8 mouse cellular contexts compared by ENCODE assay signal in the genomic region with DNA sequence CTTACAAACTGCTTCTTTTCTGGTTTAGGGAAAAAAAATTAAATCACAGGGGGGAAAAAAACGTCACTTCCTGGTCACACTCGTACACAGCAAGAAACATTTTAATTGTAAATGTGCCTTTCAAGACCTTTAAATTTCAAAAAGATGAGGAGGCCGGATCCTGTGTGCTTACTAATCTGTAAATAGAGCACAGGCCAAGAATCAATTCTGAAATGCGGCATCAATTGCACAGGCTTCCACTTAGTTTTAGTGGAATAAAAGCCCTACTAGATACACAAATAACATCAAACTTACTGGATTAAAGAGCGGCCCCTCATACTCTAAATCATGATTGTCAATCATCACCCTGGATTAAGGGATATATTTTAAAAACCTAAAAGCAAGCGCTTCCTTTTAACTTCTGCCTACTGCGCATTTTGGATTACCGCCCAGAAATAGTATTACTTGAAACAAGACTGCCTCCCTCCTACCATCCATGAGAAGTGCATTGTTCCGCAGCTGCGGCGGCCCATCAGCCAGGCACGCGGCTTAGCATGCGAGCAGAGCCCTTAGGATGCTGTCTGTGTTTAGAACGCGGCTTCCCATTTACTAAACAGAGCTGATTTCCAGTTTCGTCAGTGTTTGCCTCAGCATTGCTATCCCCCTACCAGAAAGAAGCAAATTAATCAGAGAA.
DNase-seq lines count a peak whose midpoint lies in the region; ATAC-seq and TF ChIP-seq lines count a peak whose summit lies in the region.

No protein-coding gene starts in this region.

- peak overlapping the region; percentile 46; the same call in 1 of the 2 replicates for H3K9ac ChIP-seq in hindbrain, embryonic 13.5 days
- H3K9ac ChIP-seq in lung, postnatal 0 days (replicated peaks; ENCODE audit: low read depth): no peak overlapping the region

- WGBS in hindbrain, embryonic 13.5 days: 14% methylated on average over 17 of the region's 17 CpGs
- WGBS in lung, postnatal 0 days: 15% methylated on average over 17 of the region's 17 CpGs

- H3K36me3 ChIP-seq in hindbrain, embryonic 13.5 days: no peaks in the 10 kb centered on the region
- H3K36me3 ChIP-seq in lung, postnatal 0 days (ENCODE audit: insufficient read depth, low read length): no peaks in the 10 kb centered on the region

- ATAC-seq in hindbrain, embryonic 13.5 days (ENCODE audit: low FRiP score): peak; percentile 95
- ATAC-seq in lung, postnatal 0 days: peak; percentile 76
- ATAC-seq in activated CD4-positive, CD25-positive, alpha-beta regulatory T cell, adult 4 months: no peak

- H3K9me3 ChIP-seq in hindbrain, embryonic 13.5 days: 0 out of 2 replicates have a peak, but pooled peaks cover 2% of the 10 kb centered on the region
- no peaks in the 10 kb centered on the region for H3K9me3 ChIP-seq in lung, postnatal 0 days (ENCODE audit: low read length)

- peak; percentile 43 for DNase-seq in adrenal gland, adult 2 months
- peak; percentile 22 for DNase-seq in gastrocnemius, adult 18-20 months (ENCODE audit: low spot score)
- DNase-seq in layer of hippocampus, adult 9-11 months: peak; percentile 86
- peak; percentile 86 for DNase-seq in lung, postnatal 0 days (ENCODE audit: low spot score)
- peak; percentile 86 for DNase-seq in retina, postnatal 1 day

- H3K27me3 ChIP-seq in hindbrain, embryonic 13.5 days: no peaks in the 10 kb centered on the region
- no peaks in the 10 kb centered on the region for H3K27me3 ChIP-seq in lung, postnatal 0 days (replicated peaks; ENCODE audit: insufficient read depth, low read length)

- no peaks in the 10 kb centered on the region for H3K4me1 ChIP-seq in cortical plate, adult 2 months (ENCODE audit: control insufficient read depth, insufficient read depth, low read length)
- peaks cover 18% of the 10 kb centered on the region for H3K4me1 ChIP-seq in hindbrain, embryonic 13.5 days (replicated peaks)
- no peaks in the 10 kb centered on the region for H3K4me1 ChIP-seq in lung, postnatal 0 days (ENCODE audit: insufficient read depth, low read depth, low read length)

- H3K27ac ChIP-seq in cortical plate, adult 2 months (ENCODE audit: insufficient read depth, low read length): no peak overlapping the region
- no peak overlapping the region for H3K27ac ChIP-seq in hindbrain, embryonic 13.5 days
- no peak overlapping the region for H3K27ac ChIP-seq in lung, postnatal 0 days (ENCODE audit: low read length)

- TF ChIP-seq POLR2A in cortical plate, adult 2 months (IDR thresholded peaks at IDR 0.05; ENCODE audit: extremely low read depth, insufficient read depth, low read length): no peak

- 0 out of 2 replicates have a peak overlapping the region, but pooled peaks have one; percentile 5 for H3K4me3 ChIP-seq in cortical plate, adult 2 months (ENCODE audit: insufficient read depth, low read length)
- 0 out of 2 replicates have a peak overlapping the region, but pooled peaks have one; percentile 19 for H3K4me3 ChIP-seq in hindbrain, embryonic 13.5 days
- no peak overlapping the region for H3K4me3 ChIP-seq in lung, postnatal 0 days (ENCODE audit: low read depth, low read length)

- TF ChIP-seq CTCF in cortical plate, adult 2 months (IDR thresholded peaks at IDR 0.05; ENCODE audit: extremely low read depth, insufficient read depth, low read length): peak; percentile 40
- peak; percentile 64 for TF ChIP-seq CTCF in lung, postnatal 0 days (IDR thresholded peaks at IDR 0.05)

- H3K4me2 ChIP-seq in hindbrain, embryonic 13.5 days: peak overlapping the region; percentile 49
- H3K4me2 ChIP-seq in lung, postnatal 0 days (replicated peaks; ENCODE audit: low read depth, low read length): 0 out of 2 replicates have a peak overlapping the region, but pooled peaks have one; percentile 14

- no peak for TF ChIP-seq EP300 in lung, postnatal 0 days (IDR thresholded peaks at IDR 0.05)

Comparison
In these comparisons a context has a peak if more than half of its experiments do, and no peak if none do; other contexts are left out.
1. DNase-seq: peak in every context shown above with its lines; median percentile 86 in layer of hippocampus, adult 9-11 months; 86 in lung, postnatal 0 days; 86 in retina, postnatal 1 day; 43 in adrenal gland, adult 2 months; 22 in gastrocnemius, adult 18-20 months.